Mouse (Mus musculus): ENCODE results near the gene Csf3.
"Not testable (repeated sequence)": the region's sequence is repeated elsewhere in the genome, so short reads cannot be mapped to it uniquely, and the experiment has no call there.

Gene Csf3

DNA sequence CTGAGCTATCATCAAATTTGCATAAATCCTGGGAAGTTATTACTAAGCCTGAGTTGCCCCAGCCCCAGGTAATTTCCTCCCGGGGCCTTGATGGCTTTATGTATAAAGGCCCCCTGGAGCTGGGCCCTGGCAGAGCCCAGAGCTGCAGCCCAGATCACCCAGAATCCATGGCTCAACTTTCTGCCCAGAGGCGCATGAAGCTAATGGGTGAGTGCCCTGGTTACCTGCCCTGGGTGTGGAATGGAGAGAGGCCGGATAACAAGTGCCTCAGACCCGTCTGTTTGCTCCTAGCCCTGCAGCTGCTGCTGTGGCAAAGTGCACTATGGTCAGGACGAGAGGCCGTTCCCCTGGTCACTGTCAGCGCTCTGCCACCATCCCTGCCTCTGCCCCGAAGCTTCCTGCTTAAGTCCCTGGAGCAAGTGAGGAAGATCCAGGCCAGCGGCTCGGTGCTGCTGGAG lies at the start of gene Csf3:
Gene Csf3, plus strand, starts transcription at position 51 of the 458 bp plus-strand sequence.
- no peak for DNase-seq (ENCODE audit: low read depth)

DNA sequence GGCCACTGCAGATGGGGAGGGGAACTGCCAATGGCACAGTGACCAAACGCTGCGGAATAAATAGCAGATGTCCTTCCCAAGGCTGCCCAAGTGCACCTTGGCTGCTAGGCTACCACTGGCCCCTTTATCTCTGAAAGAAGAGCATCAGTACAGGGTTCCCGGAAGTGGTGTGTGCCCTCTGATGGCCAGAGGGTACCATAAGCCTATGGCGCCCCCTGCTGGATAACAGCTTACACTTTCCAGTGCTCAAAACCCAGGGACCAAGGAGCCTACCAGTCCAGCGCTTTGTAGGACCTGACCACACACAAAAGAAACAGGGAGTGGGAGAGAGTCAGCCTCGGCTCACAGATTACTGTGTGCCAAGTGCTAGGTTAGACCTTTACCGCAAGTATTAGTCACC lies 46.0 kb upstream of the Csf3 start:
- peak; percentile 13 for DNase-seq (ENCODE audit: low read depth)

DNA sequence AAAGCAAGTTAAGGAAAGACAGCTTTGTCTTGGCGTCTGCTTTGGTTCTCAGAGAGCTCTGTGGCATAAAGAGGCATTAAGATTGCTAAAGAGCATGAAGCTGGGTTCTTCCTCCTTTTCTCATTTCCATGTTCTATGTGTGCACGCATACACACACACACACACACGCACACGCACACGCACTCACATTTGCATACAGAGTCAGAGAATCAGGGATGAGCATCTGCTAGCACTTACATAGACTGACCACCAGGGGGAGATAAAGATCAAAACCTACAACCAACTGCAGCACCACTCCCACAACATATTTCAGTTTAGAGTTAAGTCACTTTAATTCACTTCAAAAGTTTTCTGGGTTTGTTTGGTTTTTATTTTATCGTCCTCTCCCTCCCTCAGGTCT lies 40.5 kb upstream of the Csf3 start:
- no peak for DNase-seq (ENCODE audit: low read depth)

DNA sequence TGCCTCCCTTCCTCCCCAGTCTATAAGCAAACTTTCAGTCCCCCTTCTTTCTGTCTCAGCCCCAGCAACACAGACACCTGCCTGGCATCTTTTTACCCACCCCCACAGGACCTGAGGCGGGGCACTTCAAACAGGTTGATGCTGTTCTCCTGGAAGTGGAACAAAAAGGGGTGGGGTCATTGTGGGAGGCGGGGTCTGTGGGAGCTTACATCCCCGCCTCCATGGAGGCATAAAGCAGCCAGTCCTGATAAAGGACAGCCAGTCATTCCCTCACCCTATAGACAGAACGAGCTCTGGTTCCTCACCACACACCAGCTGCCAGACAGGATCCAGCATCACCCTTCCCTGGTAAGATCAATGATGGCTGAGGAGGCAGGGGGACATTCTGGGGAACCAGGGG lies 37.0 kb upstream of the Csf3 start, which contains the start of gene Gsdma:
Gene Gsdma, plus strand, starts transcription at position 261 of the 400 bp plus-strand sequence.
- DNase-seq (ENCODE audit: low read depth) = no peak

DNA sequence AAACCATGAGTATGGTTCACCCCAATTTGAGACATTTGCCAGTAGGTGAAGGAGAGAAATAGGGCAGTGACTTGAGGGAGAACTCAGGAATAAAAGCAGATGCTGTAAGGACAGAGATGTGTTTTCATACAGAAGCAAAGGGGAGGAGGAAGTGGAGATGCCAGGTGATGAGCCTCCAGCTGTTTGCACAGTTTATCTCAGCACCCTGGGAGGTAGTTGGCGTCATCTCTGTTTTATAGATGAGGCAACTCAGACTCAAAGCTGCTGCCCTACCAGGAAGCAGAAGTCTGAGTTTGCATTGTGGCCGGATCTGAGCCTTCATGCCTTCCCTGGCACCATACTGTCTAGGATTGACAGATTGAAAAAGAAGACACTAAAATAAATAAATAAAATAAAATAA lies 32.1 kb upstream of the Csf3 start:
- no peak for DNase-seq (ENCODE audit: low read depth)

DNA sequence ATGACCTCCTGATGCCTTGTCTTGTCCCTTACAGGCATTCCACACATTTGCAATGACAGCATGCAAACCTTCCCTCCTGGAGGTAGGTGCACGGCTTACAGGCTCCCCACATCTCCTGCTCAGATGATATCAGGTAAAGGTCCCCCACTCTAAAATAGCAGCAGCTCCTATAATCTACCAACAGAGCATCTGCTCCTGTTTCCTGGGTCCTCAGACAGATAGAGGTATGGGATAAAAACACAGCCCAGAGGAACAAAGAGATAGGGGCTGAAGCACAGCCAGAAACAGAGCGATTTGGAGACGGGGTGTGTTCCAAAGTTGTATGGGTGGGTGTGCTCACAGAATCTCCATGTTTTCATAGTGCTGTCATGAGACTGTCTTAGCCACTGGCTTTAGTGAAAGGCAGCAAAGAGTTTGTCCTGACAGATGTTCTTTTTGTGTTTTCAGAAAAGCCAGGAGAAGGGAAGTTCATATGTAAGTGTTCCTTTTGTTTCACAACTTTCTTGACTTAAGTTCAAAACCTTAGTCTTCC lies 29.7 kb upstream of the Csf3 start:
- no peak for DNase-seq (ENCODE audit: low read depth)

DNA sequence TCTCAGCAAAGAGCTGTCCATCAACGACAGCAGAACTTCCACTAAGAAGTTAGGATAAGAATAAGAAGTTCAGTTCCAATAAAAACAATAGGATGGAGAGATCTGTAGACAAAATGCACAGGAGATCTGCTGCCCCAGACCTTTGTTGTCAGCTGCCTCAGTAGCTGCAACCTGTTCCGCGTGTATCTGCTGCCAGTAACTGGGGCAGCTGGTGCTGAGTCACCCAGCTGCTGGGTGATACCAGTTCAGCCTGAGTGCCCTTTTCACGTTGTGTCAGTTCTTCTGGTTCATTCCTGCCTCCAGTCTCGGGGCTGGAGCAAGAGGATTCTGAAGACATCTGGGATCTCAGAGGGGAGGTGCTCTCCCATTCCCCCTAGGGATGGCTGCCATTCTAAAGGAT lies 29.2 kb upstream of the Csf3 start:
- peak; percentile 42 for DNase-seq (ENCODE audit: low read depth)

DNA sequence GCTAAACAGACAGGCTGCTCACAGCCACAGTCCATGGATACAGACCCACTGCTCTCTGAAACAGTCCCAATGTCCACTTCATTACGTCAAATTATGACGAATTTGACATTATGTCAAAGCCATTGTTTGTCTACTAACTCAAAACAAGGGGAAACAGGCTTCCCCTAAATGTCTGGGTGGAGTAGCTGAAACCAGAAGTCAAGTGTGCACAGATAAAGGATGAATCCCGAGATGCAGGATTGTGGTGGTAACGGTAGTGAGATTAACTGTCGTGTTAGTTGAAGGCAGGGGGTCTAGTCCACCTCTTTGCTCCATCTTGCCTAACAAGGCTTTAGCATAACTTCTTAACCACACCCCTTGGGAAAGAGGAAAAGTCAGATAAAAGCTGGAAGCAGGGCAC lies 28.6 kb upstream of the Csf3 start:
- DNase-seq (ENCODE audit: low read depth) = no peak

DNA sequence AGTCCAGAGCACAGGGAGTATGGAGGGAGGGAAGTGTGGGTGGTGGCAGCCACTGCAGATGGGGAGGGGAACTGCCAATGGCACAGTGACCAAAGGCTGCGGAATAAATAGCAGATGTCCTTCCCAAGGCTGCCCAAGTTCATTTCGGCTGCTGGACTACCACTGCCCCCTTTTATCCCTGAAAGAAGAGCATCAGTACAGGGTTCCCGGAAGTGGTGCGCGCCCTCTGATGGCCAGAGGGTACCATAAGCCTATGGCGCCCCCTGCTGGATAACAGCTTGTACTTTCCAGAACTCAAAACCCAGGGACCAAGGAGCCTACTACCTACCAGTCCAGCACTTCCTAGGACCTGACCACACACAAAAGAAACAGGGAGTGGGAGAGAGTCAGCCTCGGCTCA lies 27.9 kb upstream of the Csf3 start:
- not testable (repeated sequence) for DNase-seq (ENCODE audit: low read depth)

DNA sequence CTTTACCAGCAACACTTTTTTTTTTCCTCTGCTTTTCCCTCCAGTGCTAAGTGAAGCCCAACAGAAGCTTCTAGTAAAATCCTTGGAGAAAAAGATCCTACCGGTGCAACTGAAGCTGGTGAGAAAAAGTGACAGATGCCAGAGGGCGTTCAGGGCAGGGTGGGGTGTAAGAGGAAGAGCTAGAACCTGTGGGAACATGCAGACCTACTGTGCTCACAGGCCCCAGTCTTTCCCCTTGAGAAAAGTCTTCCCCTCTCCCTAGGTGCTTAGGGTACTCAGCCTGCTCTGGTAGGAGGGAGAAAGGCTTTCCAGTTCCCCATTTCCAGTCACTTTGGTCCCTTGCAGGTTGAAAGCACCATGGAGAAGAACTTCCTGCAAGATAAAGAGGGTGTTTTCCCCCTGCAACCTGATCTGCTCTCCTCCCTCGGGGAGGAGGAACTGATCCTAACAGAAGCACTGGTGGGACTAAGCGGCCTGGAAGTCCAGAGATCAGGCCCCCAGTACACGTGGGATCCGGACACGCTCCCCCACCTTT lies 25.2 kb upstream of the Csf3 start:
- DNase-seq (ENCODE audit: low read depth) = no peak

DNA sequence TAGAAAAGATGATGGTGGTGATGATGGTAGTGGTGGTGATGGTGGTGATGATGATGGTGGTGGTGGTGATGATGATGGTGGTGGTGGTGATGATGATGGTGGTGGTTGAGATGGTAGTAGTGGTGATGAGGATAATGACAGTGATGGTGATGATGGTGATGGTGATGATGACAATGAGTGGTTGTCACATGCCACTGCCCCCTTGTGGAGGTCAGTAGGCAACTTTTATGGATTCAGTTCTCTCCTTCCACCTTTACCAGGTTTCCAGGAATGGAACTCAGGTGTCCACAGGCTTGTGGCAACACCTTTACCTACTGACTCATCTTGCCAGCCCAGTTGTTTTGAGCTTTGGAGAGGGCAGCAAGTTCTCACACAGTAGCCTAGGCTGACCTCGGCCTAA lies 21.0 kb upstream of the Csf3 start:
- DNase-seq (ENCODE audit: low read depth) = no peak

DNA sequence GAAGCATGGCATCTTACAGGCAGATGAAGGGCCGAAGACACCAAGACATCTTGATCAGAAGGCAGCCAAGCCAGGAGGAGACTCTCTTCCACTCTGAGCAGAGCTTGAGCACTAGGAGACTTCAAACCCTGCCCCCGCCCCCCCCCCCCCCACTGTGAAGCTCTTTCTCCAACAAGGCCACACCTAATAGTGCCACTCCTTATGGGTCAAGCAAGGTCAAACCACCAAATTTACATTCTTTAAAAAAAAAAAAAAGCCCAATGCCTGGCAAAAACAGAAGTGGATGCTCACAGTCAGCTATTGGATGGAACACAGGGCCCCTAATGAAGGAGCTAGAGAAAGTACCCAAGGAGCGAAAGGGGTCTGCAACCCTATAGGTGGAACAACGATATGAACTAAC lies 20.5 kb upstream of the Csf3 start:
- DNase-seq (ENCODE audit: low read depth) = not testable (repeated sequence)

DNA sequence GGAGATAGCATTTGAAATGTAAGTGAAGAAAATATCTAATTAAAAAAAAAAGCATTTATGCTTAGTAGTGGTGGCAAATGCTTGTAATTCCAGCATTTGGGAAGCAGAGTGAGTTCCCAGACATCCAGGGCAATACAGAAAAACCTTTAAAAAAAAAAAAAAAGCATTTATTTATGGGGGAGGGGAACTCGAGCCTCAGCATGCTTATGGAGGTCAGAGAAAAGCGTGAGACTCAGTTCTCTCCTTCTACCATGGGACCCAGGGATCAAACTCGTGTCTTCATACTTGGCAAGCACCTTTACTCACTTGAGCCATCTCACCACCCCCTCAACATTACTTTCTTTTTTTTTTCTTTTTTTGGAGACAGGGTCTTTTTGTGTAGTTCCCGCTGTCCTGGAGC lies 19.9 kb upstream of the Csf3 start:
- DNase-seq (ENCODE audit: low read depth) = no peak

DNA sequence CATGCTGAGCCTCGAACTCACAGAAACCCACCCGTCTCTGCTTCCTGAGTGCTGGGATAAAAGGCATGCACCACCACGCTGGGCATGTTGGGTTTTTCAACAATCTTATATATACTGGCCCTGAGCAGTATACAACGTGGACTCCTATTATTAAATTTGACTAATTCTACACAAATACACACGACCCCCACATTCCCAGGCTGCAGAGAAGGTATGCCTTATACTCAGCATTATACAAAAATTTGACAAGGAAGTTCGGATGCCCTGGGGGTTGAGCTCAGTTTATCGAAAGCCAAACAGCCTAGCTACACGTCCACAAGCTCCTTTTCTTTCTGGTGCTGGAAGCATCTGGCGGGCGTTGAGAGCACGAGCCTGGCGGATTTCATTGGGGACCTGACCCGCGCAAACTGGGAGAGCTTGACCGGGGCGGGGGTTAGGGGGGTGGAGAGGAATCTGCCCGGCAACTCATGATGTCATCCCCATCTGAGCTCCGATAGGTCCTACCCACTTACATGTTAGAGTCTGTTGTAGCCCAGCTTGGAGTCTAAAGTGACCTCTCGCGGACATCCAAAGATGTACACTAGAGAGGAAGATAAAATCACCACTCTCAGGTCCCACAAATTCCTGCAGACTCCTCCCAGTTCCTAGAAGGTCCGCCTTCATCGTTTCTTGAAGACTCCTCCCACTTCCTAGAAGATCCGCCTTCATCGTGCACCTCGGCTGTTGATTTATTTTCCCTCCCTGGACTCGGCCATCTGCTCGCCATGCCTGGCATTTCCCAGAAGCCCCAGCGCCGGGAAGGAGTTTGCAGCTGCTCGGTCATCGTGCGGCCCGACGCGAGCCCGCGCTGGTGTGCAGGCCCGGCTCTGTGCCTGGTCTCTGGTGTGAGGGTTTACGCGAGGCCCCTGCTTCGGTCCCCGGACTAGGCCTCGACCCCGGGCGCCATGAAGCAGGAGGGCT lies 19.0 kb upstream of the Csf3 start, which contains the start of gene Psmd3:
Gene Psmd3, plus strand, starts transcription at position 769 of the 960 bp plus-strand sequence.
- peak; percentile 98 for DNase-seq (ENCODE audit: low read depth)

DNA sequence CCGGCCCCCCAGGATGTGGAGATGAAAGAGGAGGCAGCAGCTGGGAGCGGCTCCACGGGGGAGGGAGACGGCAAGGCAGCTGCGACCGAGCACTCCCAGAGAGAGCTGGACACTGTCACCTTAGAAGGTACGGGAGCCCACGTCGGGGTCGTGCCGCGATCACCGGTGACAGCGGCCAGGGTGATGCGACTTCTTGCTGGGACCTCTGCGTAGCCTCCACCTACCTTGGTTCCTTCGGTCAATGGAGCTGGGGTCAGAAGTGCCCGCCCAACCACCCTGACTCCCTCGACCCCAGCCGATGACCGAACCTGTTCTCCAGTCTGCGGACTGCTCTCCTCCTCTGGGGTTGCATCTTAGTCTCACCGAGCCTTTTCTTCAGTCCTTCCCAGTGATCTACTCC lies 18.3 kb upstream of the Csf3 start:
- no peak for DNase-seq (ENCODE audit: low read depth)

DNA sequence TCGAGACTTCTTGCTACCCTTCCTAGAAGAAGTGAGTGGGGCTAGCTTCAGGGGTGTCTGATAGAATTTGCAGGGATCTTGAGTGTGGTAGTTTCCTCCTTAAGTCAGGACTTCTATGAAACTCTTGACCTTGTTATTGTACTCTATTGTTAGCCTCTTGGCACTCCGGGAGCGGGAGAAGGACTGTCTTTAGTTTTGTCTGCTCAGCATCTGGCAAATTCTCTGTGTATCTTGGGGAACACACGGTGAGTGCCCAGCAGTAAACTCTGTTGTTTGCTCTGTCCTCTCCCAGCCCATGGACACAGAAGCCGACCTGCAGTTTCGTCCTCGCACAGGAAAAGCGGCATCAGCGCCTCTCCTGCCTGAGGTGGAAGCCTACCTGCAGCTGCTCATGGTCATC lies 15.4 kb upstream of the Csf3 start:
- no peak for DNase-seq (ENCODE audit: low read depth)

DNA sequence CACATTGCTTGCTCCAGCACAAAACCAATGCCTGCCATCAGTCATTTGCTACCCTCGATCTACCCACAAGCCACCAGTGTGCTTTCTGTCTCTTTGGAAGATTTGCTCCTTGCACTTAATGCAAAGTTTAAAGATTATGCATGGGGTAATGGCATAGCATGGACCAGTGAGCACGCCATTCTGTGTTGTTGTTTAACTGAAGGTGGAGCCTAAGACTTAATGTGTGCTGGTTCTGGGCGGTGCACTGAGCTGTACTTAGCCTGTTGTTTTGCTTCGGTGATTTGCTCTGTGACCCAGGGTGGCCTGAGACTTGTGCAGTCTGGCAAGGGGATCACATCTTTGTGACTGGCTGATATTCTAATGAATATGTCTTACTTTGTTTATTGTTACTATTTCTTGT lies 14.1 kb upstream of the Csf3 start:
- DNase-seq (ENCODE audit: low read depth) = no peak

DNA sequence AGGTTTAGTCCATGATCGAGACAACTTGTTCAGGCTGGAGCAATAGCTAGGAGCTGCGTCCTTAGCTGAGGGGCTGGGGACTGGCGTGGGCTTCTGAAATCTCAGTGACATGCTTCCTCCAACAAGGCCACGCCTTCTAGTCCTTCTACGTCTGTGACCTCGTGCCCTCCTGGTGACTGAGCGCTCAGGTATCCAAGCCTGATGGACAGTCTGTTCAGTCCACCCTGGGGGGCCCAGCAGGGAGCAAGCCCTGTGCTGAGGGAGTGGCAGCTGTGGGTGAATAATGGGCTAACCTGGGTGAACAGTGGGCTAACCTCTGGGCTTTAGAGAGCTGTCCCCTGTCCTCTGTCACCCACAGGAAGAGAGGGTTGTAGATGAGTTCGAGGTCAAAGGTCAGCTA lies 13.1 kb upstream of the Csf3 start:
- DNase-seq (ENCODE audit: low read depth) = no peak

DNA sequence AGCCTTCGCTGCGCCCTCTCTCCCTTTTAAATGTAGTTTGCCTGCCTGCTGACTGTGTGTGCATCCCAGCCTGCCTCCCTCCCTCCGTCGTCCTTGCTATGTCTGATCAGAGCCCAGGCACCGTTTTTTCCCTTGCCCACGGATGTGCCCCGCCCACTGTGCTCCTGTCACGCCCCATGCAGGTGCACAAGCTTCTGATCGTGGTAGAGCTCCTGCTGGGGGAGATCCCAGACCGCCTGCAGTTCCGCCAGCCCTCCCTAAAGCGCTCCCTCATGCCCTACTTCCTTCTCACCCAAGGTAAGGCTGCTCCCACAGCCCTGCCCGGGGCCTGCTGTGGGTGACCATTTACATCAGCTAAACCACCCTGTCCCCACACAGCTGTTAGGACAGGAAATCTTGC lies 7.9 kb upstream of the Csf3 start:
- DNase-seq (ENCODE audit: low read depth) = no peak

DNA sequence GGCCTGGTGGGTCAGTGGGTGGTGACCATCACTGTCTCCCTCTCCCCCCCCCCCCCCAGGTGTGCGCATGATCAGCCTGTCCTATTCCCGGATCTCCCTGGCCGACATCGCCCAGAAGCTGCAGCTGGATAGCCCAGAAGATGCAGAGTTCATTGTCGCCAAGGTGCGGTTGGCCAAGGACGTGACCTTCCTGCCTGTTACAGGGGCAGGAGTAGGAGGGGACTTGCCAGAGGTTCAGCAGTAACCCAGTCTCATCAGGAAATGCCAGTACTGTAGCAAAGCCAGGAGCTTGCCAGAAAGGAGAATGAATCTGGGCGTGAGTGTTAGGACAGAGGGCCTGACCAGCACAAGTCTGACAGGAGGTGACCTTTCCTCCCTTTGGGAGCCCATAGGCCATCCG lies 7.3 kb upstream of the Csf3 start:
- no peak for DNase-seq (ENCODE audit: low read depth)

DNA sequence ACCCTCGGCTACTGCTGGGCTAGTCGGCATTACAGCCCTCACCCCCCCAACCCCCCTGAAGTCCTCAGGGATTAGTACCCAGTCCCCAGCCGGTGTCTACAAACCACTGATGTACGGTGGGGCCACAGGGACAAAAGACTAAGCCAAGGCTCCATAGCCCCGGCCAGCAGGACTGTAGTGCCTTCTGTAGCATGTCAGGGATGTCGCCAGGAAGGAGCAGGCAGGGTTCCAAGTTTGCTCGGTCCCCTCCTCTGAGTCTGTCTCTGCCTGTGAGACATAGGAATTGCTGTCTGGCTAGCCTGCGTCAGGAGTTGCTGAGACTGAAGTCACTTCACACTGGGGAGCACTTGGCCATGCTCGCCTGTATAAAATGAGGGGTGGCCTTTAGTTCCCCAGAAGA lies 6.8 kb upstream of the Csf3 start:
- DNase-seq (ENCODE audit: low read depth) = no peak

DNA sequence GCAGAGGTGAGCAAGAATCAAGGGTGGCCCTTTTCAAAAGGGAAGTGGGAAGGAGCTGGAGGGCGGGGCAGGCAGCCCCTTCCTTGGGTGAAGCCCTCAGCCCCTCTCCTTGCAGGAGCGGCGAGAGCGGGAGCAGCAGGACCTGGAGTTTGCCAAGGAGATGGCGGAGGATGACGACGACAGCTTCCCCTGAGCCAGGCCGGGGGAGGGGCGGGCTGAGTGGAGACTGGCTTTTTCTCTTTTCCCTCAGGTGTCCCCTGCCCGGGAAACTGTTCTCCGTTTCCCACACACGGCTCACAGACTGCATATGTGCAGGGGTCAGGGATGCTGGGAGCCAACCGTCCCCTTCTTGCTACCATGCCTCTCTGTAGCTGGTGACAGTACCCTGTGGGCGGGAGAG lies 5.7 kb upstream of the Csf3 start:
- no peak for DNase-seq (ENCODE audit: low read depth)

Data from c-Kit-positive CD71-positive TER-119-negative erythroid progenitor cells, embryonic 14.5 days (primary cell).